Mouse (Mus musculus) C2C12 (cell line): Measurements from ENCODE around the gene Actbl2.

Experiments used
- CTCF ChIP-seq: IDR thresholded peaks from one replicate; pipeline ENCODE4 v1.5.1; 2011; ENCODE audit not compliant: control insufficient read depth, insufficient read depth, insufficient read length
- USF1 ChIP-seq: IDR thresholded peaks from one replicate; pipeline ENCODE4 v1.6.1; 2011; ENCODE audit warnings: low read depth, mild to moderate bottlenecking, control low read depth, moderate library complexity

DNA sequence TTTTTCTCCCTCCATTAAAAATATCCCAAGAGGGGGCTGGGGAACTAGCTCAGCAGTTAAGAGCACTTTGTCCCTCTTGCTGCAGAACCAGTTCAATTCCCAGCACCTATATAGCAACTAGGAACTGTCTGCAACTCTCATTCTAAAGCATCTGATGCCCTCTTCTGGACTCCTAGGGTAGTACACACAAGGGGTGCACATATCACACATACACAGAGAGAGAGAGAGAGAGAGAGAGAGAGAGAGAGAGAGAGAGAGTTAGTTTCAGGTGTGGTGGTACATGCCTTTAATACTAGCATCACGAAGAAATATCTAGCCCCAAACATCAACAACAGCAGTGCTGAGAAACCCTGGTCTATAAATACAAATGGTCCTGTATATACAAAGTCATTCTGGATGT, 17.5 kb upstream of the Actbl2 start:
- no peak for TF ChIP-seq USF1
- no peak for TF ChIP-seq CTCF
